Mouse (Mus musculus) brain, embryonic 14.5 days (tissue): Measurements from ENCODE around the gene Sorbs1. TPM values are rescaled to one million over a fixed set of nuclear protein-coding genes. Genes with fewer than 3 reads are reported as not detected.

ENCODE experiments used
- DNase-seq: peaks from one replicate; pipeline ENCODE4 v3.0.0-alpha.2; 2011; ENCODE audit warnings: low read depth
- CTCF ChIP-seq: fragments of 200-500 bp; IDR thresholded peaks from 2 replicates; pipeline ENCODE4 v1.5.1; 2012; ENCODE audit warnings: inconsistent platforms, mild to moderate bottlenecking, moderate library complexity, borderline replicate concordance; ENCODE audit not compliant: insufficient read depth, insufficient read length; ENCODE audit errors: extremely low read depth
- POLR2A ChIP-seq: fragments of 200-500 bp; IDR thresholded peaks from 2 replicates; pipeline ENCODE4 v1.6.1; 2012; ENCODE audit warnings: mild to moderate bottlenecking, inconsistent platforms, borderline replicate concordance; ENCODE audit not compliant: poor library complexity, insufficient read depth, insufficient read length, severe bottlenecking; ENCODE audit errors: extremely low read depth
- polyA plus RNA-seq: library from polyadenylated mRNA; depleted of rRNA; stranded (reverse); fragments of >200 nt; gene quantifications from 2 replicates; pipeline ENCODE4 v1.2.3, GENCODE M21; 2012

The Sorbs1 gene
- polyA plus RNA-seq, 1 experiment = 66.4 TPM

- TF ChIP-seq CTCF (no peak), POLR2A (no peak)
- DNase-seq = no peak
Measured at GRCm38 (mm10) chr19:40319199-40319598, 194.4 kb downstream of the Sorbs1 start.

GRCm38 (mm10) chr19:40318511-40318910 lies 195.1 kb downstream of the Sorbs1 start:
- DNase-seq = no peak
- no peak for TF ChIP-seq CTCF

GRCm38 (mm10) chr19:40317001-40317400 lies 196.6 kb downstream of the Sorbs1 start:
- DNase-seq = no peak
- TF ChIP-seq POLR2A = no peak
- no peak for TF ChIP-seq CTCF

GRCm38 (mm10) chr19:40314252-40314651 lies 199.3 kb downstream of the Sorbs1 start:
- DNase-seq = no peak
- TF ChIP-seq POLR2A = no peak
- TF ChIP-seq CTCF = no peak

GRCm38 (mm10) chr19:40311631-40312030 lies 201.9 kb downstream of the Sorbs1 start:
- no peak for DNase-seq
- TF ChIP-seq POLR2A = no peak
- TF ChIP-seq CTCF = no peak

GRCm38 (mm10) chr19:40310410-40311130 lies 203.0 kb downstream of the Sorbs1 start:
- TF ChIP-seq CTCF = no peak
- TF ChIP-seq POLR2A = no peak
- DNase-seq = no peak

GRCm38 (mm10) chr19:40309911-40310310 lies 203.7 kb downstream of the Sorbs1 start:
- TF ChIP-seq CTCF = no peak
- TF ChIP-seq POLR2A = no peak
- DNase-seq = no peak

GRCm38 (mm10) chr19:40307550-40307949 lies 206.0 kb downstream of the Sorbs1 start:
- TF ChIP-seq POLR2A (no peak), CTCF (no peak)
- DNase-seq = no peak

GRCm38 (mm10) chr19:40306631-40307030 lies 206.9 kb downstream of the Sorbs1 start:
- TF ChIP-seq CTCF (no peak), POLR2A (no peak)

GRCm38 (mm10) chr19:40305456-40305855 lies 208.1 kb downstream of the Sorbs1 start:
- no peak for DNase-seq
- TF ChIP-seq POLR2A (no peak), CTCF (no peak)

More at GRCm38 (mm10) chr19:40306631-40307030, 206.9 kb downstream of the Sorbs1 start:
- no peak for DNase-seq

GRCm38 (mm10) chr19:40302916-40303315 lies 210.7 kb downstream of the Sorbs1 start:
- TF ChIP-seq CTCF (no peak), POLR2A (no peak)
- DNase-seq = no peak

- TF ChIP-seq CTCF (no peak), POLR2A (no peak)
- DNase-seq = no peak
Measured at GRCm38 (mm10) chr19:40302477-40302876, 211.1 kb downstream of the Sorbs1 start.

GRCm38 (mm10) chr19:40299983-40300759 lies 213.4 kb downstream of the Sorbs1 start:
- DNase-seq = peak; percentile 42
- TF ChIP-seq POLR2A = no peak
- no peak for TF ChIP-seq CTCF
